Mouse (Mus musculus) embryonic fibroblast, embryonic 13.5 days (primary cell): ENCODE measurements around the gene Pnkd. TPM values are rescaled to one million over a fixed set of nuclear protein-coding genes. Genes with fewer than 3 reads are reported as not detected.

Experiments used
- H3K27ac ChIP-seq: 2 replicates; pipeline ENCODE4 v1.5.1; 2012; ENCODE audit warnings: low read length, control low read depth, inconsistent platforms; ENCODE audit not compliant: insufficient read depth
- H3K4me1 ChIP-seq: 2 replicates; pipeline ENCODE4 v1.6.1; 2011; ENCODE audit warnings: low read length; ENCODE audit not compliant: control insufficient read depth, insufficient read depth
- H3K4me3 ChIP-seq: 2 replicates; pipeline ENCODE4 v1.5.1; 2011; ENCODE audit warnings: mild to moderate bottlenecking, control low read depth, low read length; ENCODE audit not compliant: insufficient read depth
- CTCF ChIP-seq: IDR thresholded peaks from 2 replicates; pipeline ENCODE4 v1.5.1; 2011; ENCODE audit warnings: mild to moderate bottlenecking, control low read depth, low read length, moderate library complexity, borderline replicate concordance; ENCODE audit not compliant: insufficient read depth
- POLR2A ChIP-seq: IDR thresholded peaks from 2 replicates; pipeline ENCODE4 v1.6.1; 2011; ENCODE audit warnings: low read depth, mild to moderate bottlenecking, control low read depth, low read length, moderate library complexity
- polyA plus RNA-seq: library from polyadenylated mRNA; stranded (reverse); fragments of >200 nt; gene quantifications from 2 replicates; pipeline ENCODE4 v1.2.4, GENCODE M21; 2011; ENCODE audit warnings: low read depth; ENCODE audit not compliant: missing spikeins, insufficient read length

The Pnkd gene
- polyA plus RNA-seq, 1 experiment = 21.5 TPM

DNA sequence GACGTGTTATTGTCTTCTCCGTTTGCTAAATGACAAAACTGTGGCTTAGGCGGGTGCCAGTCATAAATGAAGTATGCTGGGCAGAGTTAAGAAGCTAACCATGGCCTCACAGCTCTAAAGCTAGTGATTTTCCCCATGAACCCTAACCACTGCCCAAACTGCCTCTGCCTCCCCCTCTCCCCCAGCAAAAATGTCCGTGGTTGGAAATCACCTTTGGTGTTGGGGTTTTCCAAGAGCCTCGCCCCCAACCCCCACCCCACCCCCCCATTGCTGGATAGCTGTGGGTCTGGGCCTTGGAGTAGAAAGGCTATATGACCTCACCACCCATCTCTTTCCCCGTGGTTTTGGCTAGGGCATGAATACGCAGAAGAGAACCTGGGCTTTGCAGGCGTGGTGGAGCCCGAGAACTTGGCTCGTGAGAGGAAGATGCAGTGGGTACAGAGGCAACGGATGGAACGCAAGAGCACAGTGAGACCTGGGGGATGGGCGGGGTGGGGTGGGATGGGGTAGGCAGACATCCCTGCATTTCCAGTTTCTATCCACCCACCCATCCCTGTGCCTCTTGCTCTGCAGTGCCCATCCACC lies 66.5 kb downstream of the Pnkd start:
- TF ChIP-seq POLR2A (no peak), CTCF (no peak)
- H3K27ac ChIP-seq = no peak overlapping the region
- no peaks in the 10 kb centered on the region for H3K4me1 ChIP-seq
- no peak overlapping the region for H3K4me3 ChIP-seq

DNA sequence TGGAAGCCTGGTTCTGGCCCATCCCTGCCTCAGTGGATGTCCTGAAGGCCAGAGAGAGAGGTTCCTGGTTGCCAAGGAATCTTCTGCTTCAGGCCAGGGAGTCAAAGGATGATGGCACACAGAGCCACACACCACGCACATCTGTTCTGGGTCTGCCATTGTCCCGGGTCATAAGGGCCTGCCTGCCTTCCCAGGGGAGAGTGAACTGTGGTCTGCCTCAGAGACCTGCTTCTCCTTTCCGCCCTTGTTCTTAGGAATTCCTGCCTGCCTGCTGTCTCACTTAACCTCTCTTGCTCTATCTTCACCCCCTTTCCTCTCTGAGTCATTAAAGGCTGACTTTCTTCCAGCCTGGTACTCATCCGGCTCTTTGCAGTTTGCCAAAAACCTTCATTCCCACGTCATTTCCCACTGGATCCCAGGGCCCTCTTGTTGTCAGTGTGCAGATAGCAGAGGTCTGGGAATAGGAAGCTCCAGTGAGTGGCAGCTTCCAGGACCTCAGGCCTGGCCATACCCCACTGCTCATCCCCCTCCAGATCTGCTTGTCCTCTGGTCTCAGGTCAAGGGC lies 67.9 kb downstream of the Pnkd start:
- TF ChIP-seq POLR2A = no peak
- no peak for TF ChIP-seq CTCF
- H3K4me1 ChIP-seq = no peaks in the 10 kb centered on the region
- H3K27ac ChIP-seq = peak overlapping the region; percentile 16; the same call in 1 of the 2 replicates
- no peak overlapping the region for H3K4me3 ChIP-seq

DNA sequence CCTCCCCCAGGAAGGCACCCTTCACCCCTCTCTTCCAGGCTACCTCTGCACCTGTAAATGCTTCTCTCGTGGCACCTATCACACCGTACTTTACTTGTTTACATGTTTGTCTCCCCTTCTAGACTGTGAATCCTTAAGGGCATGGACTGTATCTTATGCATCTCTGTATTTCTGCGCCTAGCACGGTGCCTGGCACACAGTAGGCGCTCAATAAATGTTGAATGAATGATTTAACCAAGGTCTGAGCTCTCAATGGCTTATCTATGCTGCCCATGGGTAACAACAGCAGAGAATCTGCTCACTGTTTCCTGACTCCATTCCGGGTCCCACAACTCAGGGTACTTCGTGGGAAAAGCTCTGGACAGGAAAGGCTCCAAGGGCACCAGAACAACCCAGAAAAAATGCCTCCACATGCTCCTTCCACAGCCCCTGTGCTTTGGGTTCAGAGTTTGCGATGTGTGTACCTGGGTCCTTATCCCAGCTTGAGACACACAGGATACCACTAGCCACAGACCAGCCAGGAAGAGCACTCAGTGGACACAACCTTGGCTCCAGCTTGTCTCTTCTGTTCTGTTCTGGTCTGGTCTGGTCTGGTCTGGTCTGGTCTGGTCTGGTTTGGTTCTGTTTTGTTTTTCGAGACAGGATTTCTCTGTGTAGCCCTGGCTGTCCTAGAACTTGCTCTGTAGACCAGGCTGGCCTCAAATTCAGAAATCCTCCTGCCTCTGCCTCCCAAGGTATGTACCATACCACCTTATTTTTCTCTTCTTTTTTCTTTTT lies 68.9 kb downstream of the Pnkd start:
- Histone ChIP-seq H3K27ac (no peak overlapping the region), H3K4me1 (no peaks in the 10 kb centered on the region), H3K4me3 (no peak overlapping the region)
- no peak for TF ChIP-seq POLR2A
- TF ChIP-seq CTCF = no peak

DNA sequence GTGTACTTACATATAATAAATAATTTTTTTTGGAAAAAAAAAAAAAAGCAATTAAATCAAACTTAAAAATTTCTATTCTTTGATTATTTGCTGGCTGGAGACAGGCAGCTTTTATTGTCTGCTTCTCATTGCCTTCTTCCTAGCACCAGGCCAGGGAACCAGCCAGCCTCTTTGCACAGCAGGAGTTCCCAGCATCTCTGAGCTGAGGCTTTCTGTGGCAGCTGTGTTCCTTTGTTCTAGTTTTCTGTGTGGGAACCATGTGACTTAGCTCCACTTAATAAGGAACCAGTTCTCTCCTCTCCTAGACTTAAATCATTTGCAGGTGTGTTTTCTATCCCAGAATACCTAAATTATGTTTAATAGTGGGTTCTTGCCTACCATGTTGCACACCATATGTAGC lies 72.8 kb downstream of the Pnkd start:
- Histone ChIP-seq H3K27ac (no peak overlapping the region), H3K4me3 (no peak overlapping the region), H3K4me1 (no peaks in the 10 kb centered on the region)
- TF ChIP-seq CTCF (no peak), POLR2A (no peak)

DNA sequence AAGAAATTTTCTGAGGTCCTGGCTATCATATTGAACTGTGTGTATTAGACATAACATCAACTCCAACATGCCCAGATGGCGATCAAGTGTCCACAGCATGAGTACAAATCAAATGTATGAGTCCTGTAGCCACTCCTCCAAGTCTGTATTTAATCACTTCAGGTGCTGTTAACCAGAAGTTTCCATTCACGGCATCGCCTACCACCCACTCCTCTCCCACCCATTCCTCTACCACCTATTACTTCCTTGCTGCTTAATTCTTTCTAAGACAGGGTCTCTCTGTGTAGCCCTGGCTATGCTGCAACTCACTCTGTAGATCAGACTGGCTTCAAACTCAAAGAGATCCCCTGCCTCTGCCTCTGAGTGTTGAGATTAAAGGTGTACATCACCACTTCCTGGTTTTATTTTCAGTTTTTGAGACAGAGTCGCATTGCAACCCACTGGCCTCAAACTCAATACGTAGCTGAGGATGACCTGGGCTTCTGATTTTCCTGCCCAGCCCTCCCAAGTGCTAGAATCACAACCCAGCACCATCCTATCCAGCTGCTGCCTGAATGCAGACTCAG lies 75.3 kb downstream of the Pnkd start:
- Histone ChIP-seq H3K4me3 (no peak overlapping the region), H3K27ac (no peak overlapping the region), H3K4me1 (no peaks in the 10 kb centered on the region)
- TF ChIP-seq CTCF (no peak), POLR2A (no peak)

DNA sequence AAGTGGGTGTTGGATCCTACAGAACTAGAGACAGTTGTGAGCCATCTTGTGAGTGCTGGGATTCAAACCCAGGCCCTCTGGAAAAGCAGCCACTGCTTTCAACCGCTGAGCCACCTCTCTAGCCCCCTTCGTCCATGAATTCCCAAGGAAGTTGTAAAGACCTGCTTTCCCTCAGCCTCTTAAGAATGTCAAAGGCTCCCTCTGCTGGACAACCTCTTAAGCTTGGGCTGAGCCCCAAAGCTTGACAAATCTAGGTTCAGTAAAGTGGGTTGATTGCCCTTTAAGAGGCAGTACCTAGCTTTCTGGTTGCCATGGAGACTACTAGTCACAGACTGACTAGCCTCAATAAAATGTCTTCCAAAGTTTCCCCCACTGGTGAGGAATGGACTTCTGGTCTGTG lies 77.1 kb downstream of the Pnkd start, which contains the start of gene Catip:
Gene Catip (plus strand): TSS at position 297 of the 400 bp plus-strand sequence.
- peak within 1 kb of the TSS; percentile 0; the same call in 1 of the 2 replicates for H3K27ac ChIP-seq
- H3K4me3 ChIP-seq = no peak within 1 kb of the TSS
- TF ChIP-seq CTCF (no peak), POLR2A (no peak)
- H3K4me1 ChIP-seq = no peaks in the 10 kb centered on the region

DNA sequence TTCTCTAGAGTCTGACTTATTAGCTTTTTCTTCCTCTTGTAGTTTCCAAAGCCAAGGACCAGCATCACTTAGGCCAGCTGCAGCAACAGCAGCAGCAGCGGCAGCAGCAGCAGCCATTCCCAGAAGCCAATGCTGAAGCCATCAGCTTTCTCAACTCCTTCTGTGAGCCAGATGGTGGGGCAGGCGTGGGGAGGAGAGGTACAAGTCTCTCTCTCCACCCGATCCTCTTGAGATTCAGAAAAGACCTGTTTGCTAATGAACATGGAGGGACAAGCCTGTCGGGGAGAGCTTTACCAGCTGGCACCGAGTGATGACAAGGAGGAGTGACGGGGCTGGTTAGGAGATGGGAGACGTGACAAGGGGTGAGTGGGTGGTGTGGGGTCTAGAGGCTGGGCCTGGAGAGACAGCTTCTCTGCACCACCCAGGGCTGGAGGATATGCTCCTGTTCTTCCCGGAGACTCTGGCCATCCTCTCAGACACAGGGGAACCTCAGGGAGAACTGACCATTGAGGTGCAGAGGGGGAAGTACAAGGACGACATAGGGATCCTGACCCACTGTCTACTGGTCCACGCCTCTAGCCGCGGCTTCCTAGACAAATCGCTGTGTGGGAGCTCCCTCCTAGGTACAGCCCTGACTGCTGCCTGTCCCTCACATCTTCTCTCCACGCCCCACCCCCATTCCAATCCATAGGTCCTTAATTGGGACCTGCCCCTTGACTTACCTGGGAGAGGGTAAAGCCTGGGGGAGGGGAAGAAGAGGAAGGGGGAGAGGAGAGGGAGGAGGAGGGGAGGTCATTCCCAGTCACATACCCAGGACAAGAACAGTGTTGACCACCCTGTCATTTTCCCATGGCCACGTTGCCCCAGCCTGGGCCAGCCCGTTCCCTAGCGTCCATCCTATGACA lies 77.8 kb downstream of the Pnkd start:
- TF ChIP-seq POLR2A (no peak), CTCF (no peak)
- no peak overlapping the region for H3K4me3 ChIP-seq
- H3K4me1 ChIP-seq = no peaks in the 10 kb centered on the region
- H3K27ac ChIP-seq = peak overlapping the region; percentile 0; the same call in 1 of the 2 replicates

DNA sequence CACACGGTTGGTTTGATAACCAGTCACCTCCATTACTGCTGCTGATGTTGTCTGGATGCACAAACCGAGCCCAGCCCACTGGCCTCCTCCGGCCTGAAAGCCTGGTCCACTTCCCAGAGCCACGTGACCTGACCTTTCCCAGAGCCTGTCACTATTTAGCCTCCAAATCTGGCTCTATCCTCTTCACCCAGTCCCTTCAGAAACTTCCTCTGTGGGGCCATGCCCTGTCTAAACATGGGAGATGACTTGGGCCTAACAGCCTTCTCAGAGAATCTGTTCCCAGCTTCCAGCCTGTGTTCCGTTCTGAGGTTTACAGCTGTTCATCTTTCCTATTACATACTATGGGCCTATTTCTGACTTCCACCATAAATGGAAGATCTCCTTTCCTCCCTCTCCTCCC lies 78.7 kb downstream of the Pnkd start:
- H3K4me1 ChIP-seq = no peaks in the 10 kb centered on the region
- no peak overlapping the region for H3K4me3 ChIP-seq
- TF ChIP-seq POLR2A (no peak), CTCF (no peak)
- H3K27ac ChIP-seq = no peak overlapping the region

DNA sequence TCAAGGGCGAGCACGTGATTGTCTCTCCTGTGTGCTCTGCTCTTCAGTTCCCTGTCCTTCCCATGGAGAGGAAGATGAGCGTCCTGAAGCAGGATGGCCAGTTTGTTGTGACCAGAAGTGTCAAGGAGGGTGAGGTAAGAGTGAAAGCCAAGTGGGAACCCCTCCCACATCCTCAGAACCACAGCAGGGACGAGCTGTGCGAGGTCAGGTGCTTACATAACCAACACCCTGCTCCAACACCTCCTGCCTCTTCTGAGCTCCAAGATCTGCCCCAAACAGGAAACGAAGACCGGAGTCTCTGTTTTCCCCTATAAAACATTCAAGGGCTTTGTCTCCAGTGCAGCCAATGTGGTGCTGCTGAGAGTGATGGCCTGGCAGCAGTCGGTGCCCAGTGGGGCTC lies 79.5 kb downstream of the Pnkd start:
- TF ChIP-seq POLR2A (no peak), CTCF (no peak)
- no peaks in the 10 kb centered on the region for H3K4me1 ChIP-seq
- no peak overlapping the region for H3K4me3 ChIP-seq
- no peak overlapping the region for H3K27ac ChIP-seq
